Comparison of ENCODE assay signal across 9 mouse cellular contexts in genomic region chr8:46953472-46953871, GRCm38 (mm10). TPM values are rescaled to one million over a fixed set of nuclear protein-coding genes. Genes with fewer than 3 reads are reported as not detected.
DNase-seq lines count a peak whose midpoint lies in the region; ATAC-seq lines count a peak whose summit lies in the region.
"Had no signal": no experiment of that assay in that cellular context is flagged by ENCODE, and none has a peak within 500 bp of the region (broad histone marks: within the 10 kb centered on the region; RNA-seq: fewer than 3 reads in every experiment).

No protein-coding gene starts in this region.

- H3K9me3 ChIP-seq in embryonic facial prominence, embryonic 11.5 days (replicated peaks; ENCODE audit: control insufficient read depth, low read length), result no peaks in the 10 kb centered on the region
- H3K9me3 ChIP-seq in midbrain, embryonic 15.5 days, result no peaks in the 10 kb centered on the region

- H3K36me3 ChIP-seq in embryonic facial prominence, embryonic 11.5 days (replicated peaks; ENCODE audit: control insufficient read depth, insufficient read depth, low read depth, low read length), result no peaks in the 10 kb centered on the region
- H3K36me3 ChIP-seq in midbrain, embryonic 15.5 days (replicated peaks), result no peaks in the 10 kb centered on the region

- no peak overlapping the region for H3K9ac ChIP-seq in embryonic facial prominence, embryonic 11.5 days (replicated peaks; ENCODE audit: low read length)
- no peak overlapping the region for H3K9ac ChIP-seq in midbrain, embryonic 15.5 days

- no peaks in the 10 kb centered on the region for H3K4me1 ChIP-seq in embryonic facial prominence, embryonic 11.5 days (ENCODE audit: control insufficient read depth, insufficient read depth, low read length)
- H3K4me1 ChIP-seq in midbrain, embryonic 15.5 days, result no peaks in the 10 kb centered on the region

- no peak overlapping the region for H3K4me3 ChIP-seq in embryonic facial prominence, embryonic 11.5 days (ENCODE audit: low read depth, low read length)
- H3K4me3 ChIP-seq in midbrain, embryonic 15.5 days, result no peak overlapping the region

- H3K27me3 ChIP-seq in embryonic facial prominence, embryonic 11.5 days (ENCODE audit: control insufficient read depth, insufficient read depth, low read length), result no peaks in the 10 kb centered on the region
- H3K27me3 ChIP-seq in midbrain, embryonic 15.5 days (replicated peaks), result no peaks in the 10 kb centered on the region

- no peak overlapping the region for H3K27ac ChIP-seq in embryonic facial prominence, embryonic 11.5 days (replicated peaks; ENCODE audit: low read depth, low read length)
- no peak overlapping the region for H3K27ac ChIP-seq in midbrain, embryonic 15.5 days

- WGBS in embryonic facial prominence, embryonic 11.5 days, result 26% methylated on average over 7 of the region's 7 CpGs
- 20% methylated on average over 7 of the region's 7 CpGs for WGBS in midbrain, embryonic 15.5 days

- intact Hi-C loops in left cerebral cortex, postnatal 10 days (cut with DNase I), result loop anchor here (10.0 kb wide), 1 partner anchor 709 kb away; no protein-coding TSS in a partner anchor

- no peak for DNase-seq in cerebellum, adult 11-12 months
- DNase-seq in adrenal gland, postnatal 36 days, result peak; percentile 63 to 73
- DNase-seq in embryonic facial prominence, embryonic 11.5 days (ENCODE audit: low spot score), result peak; percentile 88
- DNase-seq in left cerebral cortex, postnatal 10 days (ENCODE audit: extremely low spot score in 1 of 2, low spot score in 2 of 2), result peak; percentile 54 to 70
- peak; percentile 66 for DNase-seq in skeletal muscle tissue, adult 2 months (ENCODE audit: low read depth, low spot score)

- H3K4me2 ChIP-seq in embryonic facial prominence, embryonic 11.5 days (ENCODE audit: low read depth, low read length), result no peak overlapping the region
- no peak overlapping the region for H3K4me2 ChIP-seq in midbrain, embryonic 15.5 days

- peak; percentile 45 for ATAC-seq in cerebellum, adult (ENCODE audit: insufficient number of reproducible peaks, low FRiP score, low TSS enrichment)
- no peak for ATAC-seq in embryonic facial prominence, embryonic 11.5 days (replicated peaks; ENCODE audit: insufficient number of reproducible peaks, low FRiP score, low TSS enrichment, low read depth)
- peak; percentile 53 to 64; a peak in 2 of 4 replicates for ATAC-seq in hematopoietic stem cell, adult 5-6 weeks (replicated peaks in 1 of 2; ENCODE audit: insufficient read depth in 1 of 2, low FRiP score in 2 of 2, low TSS enrichment in 1 of 2, low read depth in 1 of 2, poor library complexity in 2 of 2, severe bottlenecking in 2 of 2)
- peak; percentile 58; the same call in 1 of the 2 replicates for ATAC-seq in midbrain, embryonic 15.5 days (replicated peaks)

RNA-seq across cellular contexts. Expression of gene Enpp6, which starts 33.2 kb away (rescaled TPM):
- total RNA-seq in adrenal gland, postnatal 36 days (2021), result 1 to 10 TPM; 1.5 to 4.6 TPM
- polyA plus RNA-seq in embryonic facial prominence, embryonic 11.5 days (2014; fragmentation: Nextera tagmentation; extraction: Ambion mirVana), result 0.06 and 0.21 TPM in 2 replicates
- total RNA-seq in hematopoietic stem cell, adult 5-6 weeks (2017), result 0.56 TPM in 1 of 2 replicates, not detected in the other
- total RNA-seq in left cerebral cortex, postnatal 10 days (2021), result 1 to 10 TPM; 7.8 to 9.8 TPM
- polyA plus RNA-seq in midbrain, embryonic 15.5 days (2015; fragmentation: Nextera tagmentation; extraction: Ambion mirVana), result 0.15 TPM in 1 of 2 replicates, not detected in the other
- polyA plus RNA-seq: C2C12 had no signal
